Mouse (Mus musculus): ENCODE measurements around the gene Ahdc1. TPM values are rescaled to one million over a fixed set of nuclear protein-coding genes. Genes with fewer than 3 reads are reported as not detected.
"Not testable (repeated sequence)": the region's sequence is repeated elsewhere in the genome, so short reads cannot be mapped to it uniquely, and the experiment has no call there.

Gene Ahdc1
- total and polyA plus RNA-seq, 3 experiments = 2.5 to 8.8 TPM; not detected in 1

- peak; percentile 57 for DNase-seq (ENCODE audit: low read depth, low spot score)
- not testable (repeated sequence) for H3K79me2 ChIP-seq (ENCODE audit: control insufficient read depth, insufficient read depth, low read length, poor library complexity); H3K9ac ChIP-seq (ENCODE audit: control insufficient read depth, low read depth, low read length, poor library complexity, severe bottlenecking); H3K36me3 ChIP-seq (ENCODE audit: control insufficient read depth in 1 of 2, insufficient read depth in 2 of 2, low read length in 2 of 2); H3K9me3 ChIP-seq (replicated peaks; ENCODE audit: insufficient read depth, low read length); H3K27me3 ChIP-seq (ENCODE audit: control insufficient read depth in 1 of 2, insufficient read depth in 2 of 2, low read length in 2 of 2)
- TF ChIP-seq ZNF384 (IDR thresholded peaks at IDR 0.05; ENCODE audit: low read depth, low read length) (peak; percentile 50; the same call in 1 of the 2 replicates), TBP (IDR thresholded peaks at IDR 0.05; ENCODE audit: low read depth, low read length) (peak; percentile 92)
- peak overlapping the region; percentile 19; the same call in 1 of the 2 replicates for H3K27ac ChIP-seq (ENCODE audit: control insufficient read depth, low read depth, low read length)
- peaks cover 8 to 13% of the 10 kb centered on the region in 2 experiments; a peak in 2 of 4 replicates for H3K4me1 ChIP-seq (ENCODE audit: control insufficient read depth in 1 of 2, insufficient read depth in 2 of 2, low read length in 2 of 2)
- peak overlapping the region in 1 of 2 experiments; percentile 5; a peak in 1 of 4 replicates for H3K4me3 ChIP-seq (ENCODE audit: control insufficient read depth in 1 of 2, insufficient read depth in 1 of 2, low read depth in 2 of 2, low read length in 2 of 2)
Observed at GRCm38 (mm10) chr4:133005885-133006451, 5.1 kb upstream of the Ahdc1 start.

GRCm38 (mm10) chr4:133007513-133008380 lies 3.3 kb upstream of the Ahdc1 start:
- no peak overlapping the region for H3K27ac ChIP-seq (ENCODE audit: control insufficient read depth, low read depth, low read length)
- peaks cover 0 to 1% of the 10 kb centered on the region in 2 experiments; a peak in 2 of 4 replicates for H3K36me3 ChIP-seq (ENCODE audit: control insufficient read depth in 1 of 2, insufficient read depth in 2 of 2, low read length in 2 of 2)
- H3K27me3 ChIP-seq (ENCODE audit: control insufficient read depth in 1 of 2, insufficient read depth in 2 of 2, low read length in 2 of 2) = no peaks in the 10 kb centered on the region; a peak in 1 of 4 replicates
- peaks cover 8 to 13% of the 10 kb centered on the region in 2 experiments; a peak in 2 of 4 replicates for H3K4me1 ChIP-seq (ENCODE audit: control insufficient read depth in 1 of 2, insufficient read depth in 2 of 2, low read length in 2 of 2)
- no peaks in the 10 kb centered on the region for H3K9me3 ChIP-seq (replicated peaks; ENCODE audit: insufficient read depth, low read length)
- H3K4me3 ChIP-seq (ENCODE audit: control insufficient read depth in 1 of 2, insufficient read depth in 1 of 2, low read depth in 2 of 2, low read length in 2 of 2) = no peak overlapping the region
- no peaks in the 10 kb centered on the region; the same call in 1 of the 2 replicates for H3K79me2 ChIP-seq (ENCODE audit: control insufficient read depth, insufficient read depth, low read length, poor library complexity)
- TF ChIP-seq EP300 (IDR thresholded peaks at IDR 0.05; ENCODE audit: low read depth in 1 of 2, low read length in 2 of 2) (peak; percentile 76 to 87), ZNF384 (IDR thresholded peaks at IDR 0.05; ENCODE audit: low read depth, low read length) (no peak), KAT2A (conservative IDR thresholded peaks at IDR 0.05; ENCODE audit: low read depth, low read length) (no peak), MEF2A (IDR thresholded peaks at IDR 0.05; ENCODE audit: extremely low read depth, insufficient replicate concordance, low read depth, low read length, poor library complexity, severe bottlenecking) (no peak), MYC (IDR thresholded peaks at IDR 0.05; ENCODE audit: low read depth, low read length) (0 out of 2 replicates have a peak, but pooled peaks have one; percentile 18), ETS1 (IDR thresholded peaks at IDR 0.05; ENCODE audit: low read depth, low read length) (peak; percentile 52; the same call in 1 of the 2 replicates), HCFC1 (IDR thresholded peaks at IDR 0.05; ENCODE audit: low read depth, low read length) (no peak), SMC3 (IDR thresholded peaks at IDR 0.05; ENCODE audit: low read depth, low read length) (no peak), BHLHE40 (IDR thresholded peaks at IDR 0.05; ENCODE audit: borderline replicate concordance, low read depth, low read length) (peak; percentile 72), TCF12 (IDR thresholded peaks at IDR 0.05; ENCODE audit: low read depth, low read length) (peak; percentile 86), RAD21 (IDR thresholded peaks at IDR 0.05; ENCODE audit: low read depth, low read length) (no peak), GATA1 (IDR thresholded peaks at IDR 0.05; ENCODE audit: low read depth, low read length) (peak; percentile 79), TAL1 (IDR thresholded peaks at IDR 0.05; ENCODE audit: low read length) (peak; percentile 74), E2F4 (IDR thresholded peaks at IDR 0.05; ENCODE audit: borderline replicate concordance, low read depth, low read length) (no peak), MAX (IDR thresholded peaks at IDR 0.05; ENCODE audit: low read length) (peak; percentile 46; the same call in 1 of the 2 replicates), SIN3A (IDR thresholded peaks at IDR 0.05; ENCODE audit: low read length) (no peak), ELF1 (IDR thresholded peaks at IDR 0.05; ENCODE audit: low read depth, low read length) (no peak), MXI1 (IDR thresholded peaks at IDR 0.05; ENCODE audit: low read depth, low read length) (0 out of 2 replicates have a peak, but pooled peaks have one; percentile 25)
- DNase-seq (ENCODE audit: low read depth, low spot score) = peak; percentile 40
- H3K9ac ChIP-seq (ENCODE audit: control insufficient read depth, low read depth, low read length, poor library complexity, severe bottlenecking) = no peak overlapping the region

All from MEL (cell line).